Mouse (Mus musculus) spleen, adult 12 weeks (tissue): Measurements from ENCODE around the gene Ermard.

Experiments
- DNase-seq: peaks from one replicate; pipeline ENCODE4 v3.0.0; 2022; ENCODE audit warnings: low spot score

The Ermard gene

DNA sequence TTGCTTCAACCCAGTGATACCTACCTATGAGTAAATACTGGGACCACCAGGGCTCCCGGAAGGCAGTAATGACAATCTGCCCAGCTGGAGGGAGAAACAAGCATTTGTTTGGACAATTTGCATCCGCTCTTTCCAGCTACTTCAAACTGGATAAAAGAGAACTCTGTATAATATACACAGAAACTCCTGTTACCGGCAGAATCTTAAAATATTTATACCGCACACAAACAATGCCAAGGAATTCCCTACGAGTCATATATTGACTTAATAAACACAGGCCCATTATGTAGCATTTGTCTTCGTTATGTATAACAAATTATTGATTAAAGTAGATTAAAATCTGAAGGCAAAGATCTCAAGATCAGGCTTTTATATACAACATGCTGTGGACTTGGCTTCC, 79.6 kb downstream of the Ermard start:
- no peak for DNase-seq

DNA sequence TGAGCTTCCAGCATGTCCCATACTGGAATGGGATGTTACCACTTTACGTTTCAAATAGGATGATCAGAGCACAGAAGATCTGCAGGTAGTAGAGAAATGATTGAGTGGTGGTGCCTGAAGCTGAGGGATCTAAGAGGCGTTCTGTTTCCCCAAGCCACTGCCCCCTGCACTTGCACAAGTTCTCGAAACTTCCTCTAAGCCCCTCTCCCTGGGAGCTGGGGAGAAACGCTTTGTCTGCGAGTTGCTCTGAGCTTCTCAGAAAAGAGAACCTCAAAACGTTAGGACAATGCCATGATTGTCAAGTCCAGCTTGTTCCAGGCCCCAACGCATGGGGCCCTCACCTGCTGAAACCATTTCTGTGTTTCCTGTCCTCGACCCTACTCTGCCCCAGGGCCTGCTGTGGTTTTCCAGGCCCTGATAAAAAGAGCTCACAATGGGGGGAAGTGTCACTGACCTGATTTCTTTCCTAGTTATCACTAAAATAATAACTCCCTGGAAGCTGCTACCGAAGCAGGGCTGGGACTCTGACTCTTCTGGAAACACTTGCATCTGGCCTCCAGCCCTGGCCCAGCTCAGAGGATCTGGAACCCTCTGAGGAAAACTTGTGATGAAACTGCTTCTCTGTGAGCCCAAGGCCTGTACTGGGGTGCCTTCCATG, 88.8 kb downstream of the Ermard start:
- no peak for DNase-seq

DNA sequence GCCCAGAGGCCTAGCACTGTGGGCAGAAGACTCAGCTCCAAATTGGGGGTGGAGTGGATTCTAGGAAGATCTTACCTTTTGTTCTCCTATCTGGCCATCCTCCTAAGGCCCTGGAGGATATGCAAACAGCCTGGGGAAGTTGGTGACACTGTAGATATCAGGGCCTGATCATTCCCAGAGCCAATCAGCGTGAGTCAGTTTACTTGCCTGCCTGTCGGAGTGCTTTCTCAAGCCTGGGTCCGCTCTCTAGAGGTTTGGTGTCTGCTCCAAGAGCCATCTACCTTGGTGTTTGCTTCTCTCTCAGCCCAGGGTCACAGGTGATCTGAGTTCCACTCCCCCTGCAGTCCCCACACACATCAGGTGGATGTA, 89.3 kb downstream of the Ermard start:
- no peak for DNase-seq

DNA sequence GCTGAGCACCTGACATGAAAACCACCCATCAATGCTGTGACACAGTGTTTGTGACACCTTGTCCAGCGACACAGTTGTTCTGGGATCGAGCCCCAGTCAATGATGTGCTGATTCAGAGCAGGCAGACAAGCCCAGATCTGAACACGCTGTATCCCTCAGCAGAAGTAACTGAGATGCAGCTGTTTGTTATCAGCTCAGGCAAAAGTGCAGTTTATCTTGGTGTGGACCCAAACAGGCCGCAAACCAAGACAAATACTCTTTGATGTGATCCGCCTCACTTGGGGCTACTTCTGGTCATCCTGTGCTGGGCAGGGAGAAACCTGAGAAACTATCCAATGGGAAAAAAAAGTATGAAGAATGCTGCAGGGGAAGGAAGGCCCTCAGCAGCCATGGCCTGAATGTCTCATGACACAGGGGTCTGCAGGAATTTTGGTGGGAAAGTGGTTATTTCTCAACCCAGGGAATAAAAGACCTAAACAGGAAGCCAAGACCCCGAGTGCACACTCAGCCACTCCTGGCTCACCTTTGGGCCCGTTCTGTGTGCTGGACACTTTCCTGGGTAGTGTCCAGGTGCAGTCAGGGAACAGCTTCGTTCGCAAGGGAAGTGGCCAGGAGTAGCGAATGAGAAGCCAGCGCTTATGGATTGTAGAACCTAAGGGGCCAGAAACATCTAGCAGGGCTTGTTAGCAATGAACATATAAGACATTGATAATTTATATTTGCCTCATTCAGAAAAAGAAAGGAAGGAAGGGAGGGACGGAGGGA, 94.1 kb downstream of the Ermard start:
- DNase-seq, result no peak

DNA sequence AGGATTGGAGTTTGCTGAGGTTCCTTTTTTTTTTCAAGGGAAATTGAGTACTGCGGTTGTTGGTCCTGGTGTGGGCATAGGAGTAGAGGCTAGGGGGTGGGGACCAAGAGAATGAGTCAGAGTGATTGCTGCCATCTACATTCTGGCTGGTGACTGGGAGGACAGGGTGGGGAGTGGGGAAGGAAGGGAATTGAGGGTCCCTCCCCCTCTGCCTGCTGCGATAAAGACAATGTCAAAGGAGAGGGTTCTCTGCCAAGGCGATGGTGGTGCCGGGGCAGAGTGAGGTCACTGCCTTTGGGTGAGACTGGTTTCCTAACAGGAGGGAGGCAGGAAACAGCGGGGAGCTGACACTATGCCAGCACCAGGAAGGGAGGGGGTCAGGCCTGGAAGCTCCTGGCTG, 96.4 kb downstream of the Ermard start:
- DNase-seq, result no peak
